Mouse (Mus musculus) forebrain, embryonic 13.5 days (tissue): Measurements from ENCODE around the gene Igf2bp1. TPM values are rescaled to one million over a fixed set of nuclear protein-coding genes. Genes with fewer than 3 reads are reported as not detected.

Experiments
- ATAC-seq: fragments of 200-750 bp; cut with Nextera tagmentation; 2 replicates; pipeline ENCODE4 v1.8.0; 2017
- H3K27ac ChIP-seq: fragments of 300-500 bp; sonication (generic); 2 replicates; pipeline ENCODE4 v1.5.1; 2015; ENCODE audit warnings: inconsistent platforms, mild to moderate bottlenecking, moderate library complexity
- H3K27me3 ChIP-seq: fragments of 300-500 bp; sonication (generic); 2 replicates; pipeline ENCODE4 v1.6.1; 2015; ENCODE audit warnings: mild to moderate bottlenecking, inconsistent platforms
- H3K36me3 ChIP-seq: fragments of 300-500 bp; sonication (generic); 2 replicates; pipeline ENCODE4 v1.6.1; 2015; ENCODE audit warnings: mild to moderate bottlenecking, inconsistent platforms; ENCODE audit not compliant: poor library complexity, severe bottlenecking
- H3K4me1 ChIP-seq: fragments of 300-500 bp; sonication (generic); 2 replicates; pipeline ENCODE4 v1.6.1; 2015; ENCODE audit warnings: inconsistent platforms
- H3K4me2 ChIP-seq: fragments of 300-500 bp; sonication (generic); 2 replicates; pipeline ENCODE4 v1.6.1; 2015; ENCODE audit warnings: inconsistent platforms, mild to moderate bottlenecking, moderate library complexity
- H3K4me3 ChIP-seq: fragments of 300-500 bp; sonication (generic); 2 replicates; pipeline ENCODE4 v1.5.1; 2015; ENCODE audit warnings: mild to moderate bottlenecking, inconsistent platforms
- H3K9ac ChIP-seq: fragments of 300-500 bp; sonication (generic); 2 replicates; pipeline ENCODE4 v1.6.1; 2015; ENCODE audit warnings: mild to moderate bottlenecking, inconsistent platforms
- H3K9me3 ChIP-seq: fragments of 300-500 bp; sonication (generic); replicated peaks from 2 replicates; pipeline ENCODE4 v1.6.1; 2016; ENCODE audit warnings: inconsistent platforms
- WGBS: fragments of 180-500 bp; shearing (Covaris S2); methylation state at CpG from one replicate; pipeline ENCODE4 v1.1.7; 2015; 5-methylcytosine and 5-hydroxymethylcytosine counted together
- polyA plus RNA-seq: library from polyadenylated mRNA; unstranded; fragments of >200 nt; fragmentation: Nextera tagmentation; extraction: Ambion mirVana; gene quantifications from 2 replicates; pipeline ENCODE4 v1.2.1, GENCODE M21; 2015

Gene Igf2bp1
- polyA plus RNA-seq, 1 experiment from 2014 or later = 53.4 TPM

GRCm38 (mm10) chr11:96034116-96034515 is 28.4 kb upstream of the Igf2bp1 start:
- H3K27me3 ChIP-seq = peaks cover 8% of the 10 kb centered on the region; the same call in 1 of the 2 replicates
- no peak for ATAC-seq
- no peak overlapping the region for H3K9ac ChIP-seq
- H3K9me3 ChIP-seq = no peaks in the 10 kb centered on the region
- WGBS = 48% methylated on average over 8 of the region's 8 CpGs
- H3K4me3 ChIP-seq = peak overlapping the region; percentile 91
- peak overlapping the region; percentile 95 for H3K4me2 ChIP-seq
- peaks cover 11% of the 10 kb centered on the region for H3K36me3 ChIP-seq
- H3K27ac ChIP-seq = no peak overlapping the region
- H3K4me1 ChIP-seq = peaks cover 23% of the 10 kb centered on the region

GRCm38 (mm10) chr11:96033264-96033663 is 27.5 kb upstream of the Igf2bp1 start:
- ATAC-seq = no peak
- Histone ChIP-seq H3K4me2 (no peak overlapping the region), H3K36me3 (peaks cover 5% of the 10 kb centered on the region), H3K9me3 (no peaks in the 10 kb centered on the region), H3K27me3 (peaks cover 13% of the 10 kb centered on the region; the same call in 1 of the 2 replicates), H3K9ac (no peak overlapping the region), H3K4me1 (peaks cover 23% of the 10 kb centered on the region), H3K27ac (no peak overlapping the region), H3K4me3 (no peak overlapping the region)
- WGBS = 92% methylated on average over 3 of the region's 3 CpGs

- no peak overlapping the region for H3K9ac ChIP-seq
- 85% methylated on average over 2 of the region's 2 CpGs for WGBS
- no peak overlapping the region for H3K27ac ChIP-seq
- no peaks in the 10 kb centered on the region for H3K9me3 ChIP-seq
- H3K27me3 ChIP-seq = peaks cover 13% of the 10 kb centered on the region; the same call in 1 of the 2 replicates
- H3K36me3 ChIP-seq = no peaks in the 10 kb centered on the region
- H3K4me2 ChIP-seq = no peak overlapping the region
- no peak overlapping the region for H3K4me3 ChIP-seq
- ATAC-seq = no peak
- peaks cover 22% of the 10 kb centered on the region for H3K4me1 ChIP-seq
Observed at GRCm38 (mm10) chr11:96031701-96032100, 26.0 kb upstream of the Igf2bp1 start.

GRCm38 (mm10) chr11:96030571-96030970 is 24.8 kb upstream of the Igf2bp1 start:
- H3K4me2 ChIP-seq = no peak overlapping the region
- ATAC-seq = no peak
- H3K4me1 ChIP-seq = peaks cover 12% of the 10 kb centered on the region
- no peak overlapping the region for H3K27ac ChIP-seq
- no peak overlapping the region for H3K4me3 ChIP-seq
- H3K36me3 ChIP-seq = no peaks in the 10 kb centered on the region
- no peak overlapping the region for H3K9ac ChIP-seq
- H3K9me3 ChIP-seq = no peaks in the 10 kb centered on the region
- peaks cover 13% of the 10 kb centered on the region; the same call in 1 of the 2 replicates for H3K27me3 ChIP-seq
- WGBS = 84% methylated on average over 3 of the region's 3 CpGs

- no peak overlapping the region for H3K9ac ChIP-seq
- no peaks in the 10 kb centered on the region for H3K9me3 ChIP-seq
- H3K4me3 ChIP-seq = no peak overlapping the region
- 72% methylated on average over 5 of the region's 5 CpGs for WGBS
- no peaks in the 10 kb centered on the region for H3K36me3 ChIP-seq
- no peak overlapping the region for H3K27ac ChIP-seq
- peaks cover 13% of the 10 kb centered on the region; the same call in 1 of the 2 replicates for H3K27me3 ChIP-seq
- ATAC-seq = no peak
- H3K4me1 ChIP-seq = no peaks in the 10 kb centered on the region
- no peak overlapping the region for H3K4me2 ChIP-seq
Observed at GRCm38 (mm10) chr11:96028130-96028529, 22.4 kb upstream of the Igf2bp1 start.

- no peaks in the 10 kb centered on the region for H3K27me3 ChIP-seq
- no peak overlapping the region for H3K4me3 ChIP-seq
- ATAC-seq = no peak
- H3K9me3 ChIP-seq = no peaks in the 10 kb centered on the region
- H3K9ac ChIP-seq = no peak overlapping the region
- H3K4me1 ChIP-seq = no peaks in the 10 kb centered on the region
- WGBS = 70% methylated on average over 4 of the region's 4 CpGs
- no peak overlapping the region for H3K27ac ChIP-seq
- no peak overlapping the region for H3K4me2 ChIP-seq
- no peaks in the 10 kb centered on the region for H3K36me3 ChIP-seq
Observed at GRCm38 (mm10) chr11:96020622-96021021, 14.9 kb upstream of the Igf2bp1 start.

GRCm38 (mm10) chr11:96017941-96018351 is 12.2 kb upstream of the Igf2bp1 start:
- Histone ChIP-seq H3K27me3 (no peaks in the 10 kb centered on the region), H3K36me3 (no peaks in the 10 kb centered on the region), H3K4me3 (no peak overlapping the region), H3K4me2 (no peak overlapping the region), H3K9ac (no peak overlapping the region), H3K4me1 (0 out of 2 replicates have a peak, but pooled peaks cover 1% of the 10 kb centered on the region), H3K27ac (no peak overlapping the region), H3K9me3 (no peaks in the 10 kb centered on the region)
- WGBS = 9% methylated on average over 9 of the region's 9 CpGs
- ATAC-seq = no peak

GRCm38 (mm10) chr11:96015421-96015820 is 9.7 kb upstream of the Igf2bp1 start:
- H3K27ac ChIP-seq = no peak overlapping the region
- WGBS = 45% methylated on average over 5 of the region's 5 CpGs
- H3K36me3 ChIP-seq = no peaks in the 10 kb centered on the region
- H3K9me3 ChIP-seq = no peaks in the 10 kb centered on the region
- H3K27me3 ChIP-seq = no peaks in the 10 kb centered on the region
- H3K4me2 ChIP-seq = no peak overlapping the region
- no peak for ATAC-seq
- no peak overlapping the region for H3K9ac ChIP-seq
- H3K4me3 ChIP-seq = no peak overlapping the region
- H3K4me1 ChIP-seq = 0 out of 2 replicates have a peak, but pooled peaks cover 9% of the 10 kb centered on the region

- Histone ChIP-seq H3K9ac (no peak overlapping the region), H3K9me3 (no peaks in the 10 kb centered on the region), H3K27me3 (no peaks in the 10 kb centered on the region), H3K4me3 (no peak overlapping the region), H3K27ac (no peak overlapping the region), H3K4me2 (peak overlapping the region; percentile 22; the same call in 1 of the 2 replicates), H3K36me3 (no peaks in the 10 kb centered on the region), H3K4me1 (0 out of 2 replicates have a peak, but pooled peaks cover 14% of the 10 kb centered on the region)
- no peak for ATAC-seq
- 7% methylated on average over 6 of the region's 8 CpGs for WGBS
Observed at GRCm38 (mm10) chr11:96011982-96012381, 6.2 kb upstream of the Igf2bp1 start.

- H3K27me3 ChIP-seq = no peaks in the 10 kb centered on the region
Observed at GRCm38 (mm10) chr11:96008827-96009226, 3.1 kb upstream of the Igf2bp1 start.

GRCm38 (mm10) chr11:96007516-96008235 is 1.9 kb upstream of the Igf2bp1 start:
- peaks cover 19% of the 10 kb centered on the region for H3K4me1 ChIP-seq
- H3K9ac ChIP-seq = peak overlapping the region; percentile 94
- WGBS = under 1% methylated on average over 33 of the region's 33 CpGs
- no peak for ATAC-seq
- no peaks in the 10 kb centered on the region for H3K36me3 ChIP-seq
- H3K4me3 ChIP-seq = peak overlapping the region; percentile 89
- no peaks in the 10 kb centered on the region for H3K9me3 ChIP-seq
- peak overlapping the region; percentile 99 for H3K27ac ChIP-seq
- H3K4me2 ChIP-seq = peak overlapping the region; percentile 83
- H3K27me3 ChIP-seq = no peaks in the 10 kb centered on the region

More at GRCm38 (mm10) chr11:96008827-96009226, 3.1 kb upstream of the Igf2bp1 start:
- no peak for ATAC-seq
- H3K9me3 ChIP-seq = no peaks in the 10 kb centered on the region
- H3K4me3 ChIP-seq = no peak overlapping the region
- 0% methylated on average over 1 of the region's 1 CpGs for WGBS
- no peaks in the 10 kb centered on the region for H3K36me3 ChIP-seq
- no peak overlapping the region for H3K4me2 ChIP-seq
- 0 out of 2 replicates have a peak, but pooled peaks cover 14% of the 10 kb centered on the region for H3K4me1 ChIP-seq
- H3K9ac ChIP-seq = no peak overlapping the region
- H3K27ac ChIP-seq = no peak overlapping the region

GRCm38 (mm10) chr11:96006852-96007515 is 1.2 kb upstream of the Igf2bp1 start:
- Histone ChIP-seq H3K9me3 (no peaks in the 10 kb centered on the region), H3K4me1 (peaks cover 20% of the 10 kb centered on the region), H3K4me2 (peak overlapping the region; percentile 83), H3K27me3 (no peaks in the 10 kb centered on the region), H3K27ac (peak overlapping the region; percentile 99), H3K4me3 (peak overlapping the region; percentile 89), H3K36me3 (no peaks in the 10 kb centered on the region), H3K9ac (peak overlapping the region; percentile 94)
- peak; percentile 85 for ATAC-seq
- under 1% methylated on average over 55 of the region's 67 CpGs for WGBS
